Mouse (Mus musculus): ENCODE measurements around the gene Bst1.
A peak's percentile ranks its signal among the peaks of the same experiment; 100 is the strongest.

The Bst1 gene

DNA sequence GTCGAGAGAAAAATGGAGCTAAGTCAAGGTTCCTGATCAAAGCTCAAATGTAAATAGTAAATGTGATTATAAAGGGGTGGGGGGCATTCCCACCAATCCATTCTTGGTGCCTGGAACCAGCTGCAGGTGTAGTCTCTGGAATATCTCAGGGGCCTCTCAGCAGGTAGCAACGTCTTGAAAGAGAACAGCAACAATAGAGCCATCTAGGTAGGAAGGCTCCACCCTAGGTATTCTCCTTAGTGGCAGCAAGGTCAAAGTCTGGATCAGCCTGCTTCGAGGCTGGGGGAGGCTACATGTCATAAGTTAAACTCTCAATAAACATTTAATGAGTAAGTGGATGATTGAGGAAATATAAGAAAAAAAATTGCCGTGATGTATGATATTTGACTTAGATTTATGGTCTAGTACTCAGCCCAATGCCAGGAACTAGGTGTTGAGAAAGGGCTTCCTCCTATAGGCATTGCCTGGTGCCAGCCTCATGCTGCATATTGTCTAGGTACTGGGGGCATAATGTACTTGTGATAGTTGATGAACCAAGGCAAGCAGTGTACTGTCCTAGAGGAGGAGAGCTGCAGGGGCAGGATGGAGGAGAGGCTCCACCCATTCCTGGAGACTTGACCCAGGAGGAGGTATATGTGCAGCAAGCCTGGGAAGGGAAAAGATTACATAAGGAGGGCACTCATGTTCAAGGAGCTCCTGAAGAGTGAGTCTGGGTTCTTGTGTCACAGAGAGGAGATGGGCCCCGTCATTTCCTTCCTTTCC is 42.2 kb downstream of the Bst1 start:
- DNase-seq = no peak

DNA sequence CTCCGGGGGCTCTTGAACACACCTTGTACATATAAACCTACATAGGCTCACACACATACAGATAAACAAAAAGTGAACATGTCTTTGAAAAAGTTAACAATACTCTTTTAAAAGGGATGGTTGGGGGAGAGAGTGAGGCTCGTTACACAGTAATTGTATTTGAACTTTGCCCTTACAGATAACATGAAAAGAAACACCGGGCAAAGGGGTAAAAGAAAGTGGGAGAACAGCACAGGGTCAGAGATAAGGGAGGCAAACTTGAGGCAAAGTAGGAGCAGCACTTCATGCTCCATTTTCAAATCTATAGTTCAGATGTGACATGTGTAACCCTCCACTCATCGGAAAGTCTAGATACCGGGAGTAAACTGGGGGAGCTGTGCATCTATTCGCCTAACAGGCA is 45.0 kb downstream of the Bst1 start:
- no peak for DNase-seq

DNA sequence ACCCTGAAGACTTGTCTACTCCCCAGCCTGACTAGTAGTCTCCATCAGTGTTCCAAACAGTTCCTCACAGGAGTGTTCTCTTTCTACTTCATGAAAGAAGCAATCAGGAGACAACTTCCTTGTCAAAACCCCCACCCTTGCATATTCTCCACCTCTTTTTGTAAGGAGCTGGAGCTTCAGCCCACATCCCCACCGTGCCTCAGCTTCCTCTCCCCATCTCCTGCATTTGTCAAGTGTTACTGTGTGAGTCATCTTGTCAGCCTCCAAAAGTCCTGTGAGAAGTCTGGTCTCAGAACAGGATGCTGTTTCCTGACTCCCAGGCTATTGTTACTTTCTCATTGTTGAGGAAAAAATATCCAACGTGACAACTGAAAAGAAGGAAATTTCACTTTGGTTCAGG is 46.6 kb downstream of the Bst1 start:
- no peak for DNase-seq

DNA sequence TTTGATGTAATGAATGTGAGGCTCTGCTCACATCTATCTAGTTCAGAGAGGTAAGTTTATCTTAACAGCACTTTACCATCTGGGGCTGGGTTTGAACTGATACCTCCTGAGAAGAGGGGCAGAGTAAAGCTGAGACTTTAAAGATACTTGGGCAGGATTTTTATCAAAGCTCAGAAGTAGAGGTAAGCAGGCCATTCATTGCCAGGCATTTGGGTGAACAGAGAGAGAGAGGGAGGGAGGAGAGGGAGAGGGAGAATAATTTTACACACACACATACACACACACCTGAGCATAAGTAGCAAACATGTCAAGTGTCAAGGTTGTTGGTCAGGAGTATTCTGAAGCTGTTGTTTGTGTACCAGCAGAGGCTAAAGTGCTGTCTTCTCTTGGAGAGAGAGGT is 49.6 kb downstream of the Bst1 start, which contains the start of gene Cd38:
TSS of gene Cd38 (plus strand) at position 301 of the 400 bp plus-strand sequence.
- no peak for DNase-seq

DNA sequence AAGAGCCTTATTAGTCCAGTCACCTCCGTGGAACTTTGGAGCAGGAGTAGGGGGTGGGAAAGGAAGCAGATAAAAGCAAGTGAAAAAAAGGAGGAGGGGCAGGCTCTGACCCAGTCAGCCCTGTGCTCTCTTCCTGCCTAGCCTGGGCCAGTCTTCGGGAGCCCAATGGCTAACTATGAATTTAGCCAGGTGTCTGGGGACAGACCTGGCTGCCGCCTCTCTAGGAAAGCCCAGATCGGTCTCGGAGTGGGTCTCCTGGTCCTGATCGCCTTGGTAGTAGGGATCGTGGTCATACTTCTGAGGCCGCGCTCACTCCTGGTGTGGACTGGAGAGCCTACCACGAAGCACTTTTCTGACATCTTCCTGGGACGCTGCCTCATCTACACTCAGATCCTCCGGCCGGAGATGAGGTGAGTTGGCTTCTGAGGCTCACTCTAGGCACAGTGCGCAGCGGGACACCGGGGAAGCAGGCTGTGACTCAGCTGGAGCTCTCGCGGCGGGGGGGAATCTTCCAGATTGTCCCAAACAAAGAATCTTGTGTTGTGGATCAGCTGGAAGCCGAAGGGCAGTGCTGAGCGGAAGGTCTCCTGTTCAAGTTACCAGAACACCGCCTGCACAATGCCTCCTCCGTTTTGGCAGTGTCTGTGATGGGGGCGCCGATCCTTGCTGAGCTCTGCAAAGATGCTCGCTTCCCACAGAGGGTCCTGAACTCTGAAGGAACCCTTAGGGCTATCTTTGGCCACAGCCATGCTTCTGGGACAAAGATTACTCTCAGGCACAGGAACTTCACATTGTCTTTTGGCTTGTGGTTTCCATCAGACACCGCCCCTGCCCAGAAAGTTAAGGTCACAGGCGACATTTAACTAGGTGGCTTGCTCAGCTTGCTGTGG is 50.3 kb downstream of the Bst1 start:
- peak; percentile 26 for DNase-seq

DNA sequence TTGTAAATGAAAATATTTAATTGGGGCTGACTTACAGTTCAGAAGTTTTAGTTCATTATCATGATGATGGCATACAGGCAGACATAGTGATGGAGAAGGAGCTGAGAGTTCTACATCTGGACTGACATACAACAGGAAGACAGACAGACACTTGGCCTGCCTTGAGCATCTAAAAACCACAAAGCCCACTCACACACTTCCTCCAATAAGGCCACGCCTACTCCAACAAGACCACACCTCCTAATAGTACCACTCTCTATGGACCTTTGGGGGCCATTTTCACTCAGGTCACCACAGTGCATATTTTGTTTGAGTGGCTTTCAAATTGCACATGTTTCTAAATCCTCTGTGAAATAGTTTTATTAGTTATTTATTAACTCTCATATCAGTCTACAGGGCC is 53.2 kb downstream of the Bst1 start:
- no peak for DNase-seq

DNA sequence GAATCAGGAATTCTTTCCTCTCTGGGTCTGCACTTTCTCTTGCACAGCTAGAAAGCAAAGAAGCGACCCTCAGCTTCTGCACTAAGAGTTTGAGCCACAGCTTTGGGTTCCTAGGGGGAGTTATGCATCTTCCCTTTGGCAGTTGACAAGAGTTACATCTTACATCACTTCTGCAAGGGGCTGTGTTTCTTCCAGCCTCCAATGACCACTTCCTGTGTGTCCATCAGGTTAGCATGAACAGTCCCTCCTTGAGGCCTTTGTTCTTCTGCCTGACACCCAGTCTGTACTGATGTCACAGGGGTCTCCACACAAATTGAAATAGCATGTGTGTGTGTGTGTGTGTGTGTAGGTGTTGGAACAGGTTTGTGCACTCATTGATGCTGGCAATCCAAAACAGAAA is 54.0 kb downstream of the Bst1 start:
- no peak for DNase-seq

DNA sequence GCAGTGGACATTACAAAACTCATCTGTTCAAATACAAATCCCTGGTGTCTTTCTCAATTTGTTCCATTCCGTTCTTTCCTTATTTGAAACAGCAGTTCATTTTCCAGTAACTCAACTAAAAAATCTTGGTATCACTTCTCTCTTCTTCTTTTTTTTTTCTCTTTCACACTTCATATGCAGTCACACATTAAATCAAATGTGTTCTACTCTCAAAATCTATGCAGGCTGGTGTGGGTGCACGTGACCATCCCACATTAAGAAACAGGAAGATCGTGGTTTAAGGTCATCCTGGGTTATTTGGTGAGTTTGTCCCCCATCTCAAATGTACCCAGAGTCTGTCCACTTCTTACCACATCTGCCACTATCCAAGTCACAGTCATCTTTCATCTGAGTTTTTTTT is 63.3 kb downstream of the Bst1 start:
- no peak for DNase-seq

DNA sequence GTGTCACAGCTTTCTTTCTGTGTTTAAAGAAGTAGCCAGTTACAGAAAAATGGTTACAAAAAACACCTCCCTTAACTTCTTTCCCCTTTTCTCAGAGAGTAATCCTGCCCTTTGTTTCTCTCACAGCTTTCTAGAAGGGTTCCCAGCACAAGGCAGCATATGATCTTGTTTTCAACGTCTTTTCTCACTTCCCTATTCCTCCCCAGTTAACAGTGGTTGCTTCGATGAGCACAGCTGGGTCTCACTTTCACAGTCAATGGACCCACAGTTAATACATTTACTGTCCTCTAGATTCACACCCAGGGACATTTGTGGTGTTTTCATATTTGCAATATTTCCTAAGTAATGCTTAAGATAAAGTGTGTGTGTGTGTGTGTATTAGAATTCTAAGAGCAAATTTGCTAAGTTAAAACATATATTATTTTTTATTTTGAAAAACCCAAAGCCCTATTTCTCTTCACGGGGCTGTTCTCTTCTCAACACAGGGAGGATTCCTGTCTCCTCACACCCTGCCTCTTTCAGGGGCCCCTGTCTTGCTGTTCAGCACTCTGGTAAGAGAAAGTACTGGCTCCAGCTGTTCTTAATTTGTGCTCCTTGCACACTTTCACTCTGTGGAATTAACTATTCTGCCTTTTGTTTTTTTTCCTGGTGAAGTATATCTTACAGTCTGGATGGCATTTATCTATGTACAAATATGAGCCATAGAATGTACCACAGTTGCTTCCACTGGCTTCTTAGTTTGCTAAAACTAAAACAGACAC is 66.6 kb downstream of the Bst1 start:
- no peak for DNase-seq

DNA sequence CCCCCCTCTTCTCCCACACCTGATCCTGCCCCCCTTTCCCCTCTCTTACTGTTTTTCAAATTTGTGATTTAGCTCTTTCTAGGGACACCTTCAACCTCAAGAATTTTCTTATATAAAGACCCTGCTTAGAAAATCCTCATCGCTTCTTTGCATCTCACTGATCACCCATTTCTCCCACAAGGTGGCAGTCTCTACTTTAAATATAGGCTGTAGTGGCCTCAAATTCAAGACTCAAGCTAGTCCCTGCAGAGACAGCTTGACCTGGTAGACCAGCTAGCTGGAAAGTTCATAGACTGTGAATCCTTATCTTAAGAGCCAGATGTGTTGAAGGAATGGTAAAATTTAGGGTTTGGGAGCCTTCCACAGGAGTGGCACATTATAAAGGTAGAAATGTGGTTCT is 73.7 kb downstream of the Bst1 start:
- no peak for DNase-seq

All from cerebellum, adult 11 months (tissue).